Mouse (Mus musculus): ENCODE results near the gene Tbc1d10b. TPM values are rescaled to one million over a fixed set of nuclear protein-coding genes. Genes with fewer than 3 reads are reported as not detected.
"Not testable (repeated sequence)": the region's sequence is repeated elsewhere in the genome, so short reads cannot be mapped to it uniquely, and the experiment has no call there.

The Tbc1d10b gene
- polyA plus RNA-seq, 1 experiment from 2014 or later: 8.6 TPM

DNA sequence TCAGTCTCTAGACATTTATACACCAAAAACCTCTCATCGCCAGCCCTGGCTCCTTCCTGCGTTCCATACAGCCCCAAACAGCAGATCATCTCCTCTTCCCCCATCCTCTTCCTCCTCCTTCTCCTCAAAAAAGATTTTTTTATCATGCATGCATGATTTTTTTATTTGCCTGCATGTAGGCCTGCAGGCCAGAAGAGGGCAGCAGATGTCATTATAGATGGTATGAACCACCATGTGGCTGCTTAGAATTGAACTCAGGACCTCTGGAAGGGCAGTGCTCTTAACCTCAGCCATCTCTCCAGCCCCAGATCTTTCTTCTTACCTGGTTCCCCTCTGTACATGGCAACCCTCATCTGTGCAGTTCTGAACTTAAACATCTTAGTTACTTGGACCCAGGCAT, 44.1 kb upstream of the Tbc1d10b start:
- H3K4me3 ChIP-seq (ENCODE audit: low read depth, low read length): no peak overlapping the region
- DNase-seq: no peak
- WGBS (ENCODE audit: insufficient replicate concordance): 69% methylated on average over 2 of the region's 2 CpGs

DNA sequence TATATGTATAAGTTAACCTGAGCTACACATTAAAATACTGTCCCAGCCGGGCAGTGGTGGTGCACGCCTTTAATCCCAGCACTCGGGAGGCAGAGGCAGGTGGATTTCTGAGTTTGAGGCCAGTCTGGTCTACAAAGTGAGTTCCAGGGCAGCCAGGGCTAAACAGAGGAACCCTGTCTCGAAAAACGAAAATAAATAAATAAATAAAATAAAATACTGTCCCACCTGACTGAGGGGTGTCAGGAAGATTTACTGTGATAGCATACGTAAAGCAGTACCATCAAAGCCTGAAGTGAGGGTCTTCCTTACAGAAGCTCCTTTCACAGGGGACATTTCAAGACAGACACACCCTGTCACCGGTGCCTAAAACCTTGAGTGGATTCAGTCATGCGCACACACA, 42.2 kb upstream of the Tbc1d10b start:
- not testable (repeated sequence) for H3K27me3 ChIP-seq (ENCODE audit: insufficient read depth, low read length); DNase-seq

More for the DNA sequence above, 44.1 kb upstream of the Tbc1d10b start:
- Histone ChIP-seq H3K36me3 (replicated peaks; ENCODE audit: insufficient read depth, low read length) (peaks cover 15% of the 10 kb centered on the region), H3K27me3 (ENCODE audit: insufficient read depth, low read length) (no peaks in the 10 kb centered on the region), H3K9me3 (ENCODE audit: low read length) (no peaks in the 10 kb centered on the region), H3K4me2 (ENCODE audit: low read depth, low read length) (no peak overlapping the region), H3K9ac (replicated peaks) (no peak overlapping the region), H3K4me1 (ENCODE audit: insufficient read depth) (peaks cover 29% of the 10 kb centered on the region), H3K27ac (ENCODE audit: low read depth) (peak overlapping the region; percentile 30; the same call in 1 of the 2 replicates)
- TF ChIP-seq EP300 (IDR thresholded peaks at IDR 0.05; ENCODE audit: low read depth) (no peak), CTCF (IDR thresholded peaks at IDR 0.05; ENCODE audit: low read depth) (peak; percentile 76)
- no peak for ATAC-seq

DNA sequence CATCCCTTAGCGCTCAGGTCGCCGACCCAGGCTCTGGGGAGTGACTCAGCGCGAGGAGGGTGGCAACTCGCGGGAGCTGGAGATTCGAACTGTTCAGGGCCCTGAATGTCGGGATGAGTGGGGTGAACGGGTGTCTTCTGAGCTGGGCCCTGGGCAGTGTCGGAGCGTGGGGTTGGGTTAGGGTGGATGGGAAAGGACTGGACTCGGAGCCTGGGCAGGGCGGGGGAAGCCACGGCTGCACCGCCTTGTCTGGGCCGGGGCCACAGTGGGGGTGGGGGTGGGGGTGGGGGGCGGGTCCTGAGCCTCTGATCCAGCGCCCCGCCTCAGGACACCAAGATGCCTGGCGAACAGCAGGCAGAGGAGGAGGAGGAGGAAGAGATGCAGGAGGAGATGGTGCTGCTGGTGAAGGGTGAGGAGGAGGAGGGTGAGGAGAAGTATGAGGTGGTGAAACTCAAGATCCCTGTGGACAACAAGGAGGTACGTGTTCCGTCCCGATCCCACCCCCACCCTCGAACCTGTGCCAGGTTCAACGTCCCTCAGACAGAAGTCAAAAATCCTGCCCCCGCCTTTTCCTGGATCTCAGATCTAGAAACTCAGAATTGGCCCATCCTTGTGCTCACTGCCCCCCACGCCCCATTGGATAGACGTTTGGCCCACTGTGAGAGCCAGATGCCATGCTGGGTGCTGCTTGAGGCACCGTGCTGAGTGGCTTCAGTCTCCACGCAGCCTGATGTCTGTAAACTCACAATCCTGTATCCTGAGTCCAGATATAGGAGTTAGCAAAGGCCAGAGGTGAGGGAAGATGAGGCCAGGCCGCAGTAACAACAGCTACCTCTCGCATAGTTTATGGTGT, 36.6 kb upstream of the Tbc1d10b start:
- Histone ChIP-seq H3K27ac (ENCODE audit: low read depth) (peak overlapping the region; percentile 96), H3K9ac (replicated peaks) (peak overlapping the region; percentile 94), H3K9me3 (ENCODE audit: low read length) (no peaks in the 10 kb centered on the region), H3K4me2 (ENCODE audit: low read depth, low read length) (peak overlapping the region; percentile 99), H3K4me1 (ENCODE audit: insufficient read depth) (peaks cover 21% of the 10 kb centered on the region), H3K27me3 (ENCODE audit: insufficient read depth, low read length) (no peaks in the 10 kb centered on the region), H3K36me3 (replicated peaks; ENCODE audit: insufficient read depth, low read length) (peaks cover 6% of the 10 kb centered on the region), H3K4me3 (ENCODE audit: low read depth, low read length) (peak overlapping the region; percentile 88)
- ATAC-seq (peak; percentile 70), DNase-seq (no peak)
- 13% methylated on average over 31 of the region's 33 CpGs for WGBS (ENCODE audit: insufficient replicate concordance)
- no peak for TF ChIP-seq EP300 (IDR thresholded peaks at IDR 0.05; ENCODE audit: low read depth)
- no peak for TF ChIP-seq CTCF (IDR thresholded peaks at IDR 0.05; ENCODE audit: low read depth)

More for the DNA sequence above, 42.2 kb upstream of the Tbc1d10b start:
- ATAC-seq; H3K27ac ChIP-seq (ENCODE audit: low read depth); H3K4me3 ChIP-seq (ENCODE audit: low read depth, low read length); H3K36me3 ChIP-seq (replicated peaks; ENCODE audit: insufficient read depth, low read length); H3K9ac ChIP-seq (replicated peaks); H3K4me2 ChIP-seq (ENCODE audit: low read depth, low read length); H3K9me3 ChIP-seq (ENCODE audit: low read length): not testable (repeated sequence)
- peaks cover 28% of the 10 kb centered on the region for H3K4me1 ChIP-seq (ENCODE audit: insufficient read depth)
- WGBS (ENCODE audit: insufficient replicate concordance): 82% methylated on average over 8 of the region's 8 CpGs

DNA sequence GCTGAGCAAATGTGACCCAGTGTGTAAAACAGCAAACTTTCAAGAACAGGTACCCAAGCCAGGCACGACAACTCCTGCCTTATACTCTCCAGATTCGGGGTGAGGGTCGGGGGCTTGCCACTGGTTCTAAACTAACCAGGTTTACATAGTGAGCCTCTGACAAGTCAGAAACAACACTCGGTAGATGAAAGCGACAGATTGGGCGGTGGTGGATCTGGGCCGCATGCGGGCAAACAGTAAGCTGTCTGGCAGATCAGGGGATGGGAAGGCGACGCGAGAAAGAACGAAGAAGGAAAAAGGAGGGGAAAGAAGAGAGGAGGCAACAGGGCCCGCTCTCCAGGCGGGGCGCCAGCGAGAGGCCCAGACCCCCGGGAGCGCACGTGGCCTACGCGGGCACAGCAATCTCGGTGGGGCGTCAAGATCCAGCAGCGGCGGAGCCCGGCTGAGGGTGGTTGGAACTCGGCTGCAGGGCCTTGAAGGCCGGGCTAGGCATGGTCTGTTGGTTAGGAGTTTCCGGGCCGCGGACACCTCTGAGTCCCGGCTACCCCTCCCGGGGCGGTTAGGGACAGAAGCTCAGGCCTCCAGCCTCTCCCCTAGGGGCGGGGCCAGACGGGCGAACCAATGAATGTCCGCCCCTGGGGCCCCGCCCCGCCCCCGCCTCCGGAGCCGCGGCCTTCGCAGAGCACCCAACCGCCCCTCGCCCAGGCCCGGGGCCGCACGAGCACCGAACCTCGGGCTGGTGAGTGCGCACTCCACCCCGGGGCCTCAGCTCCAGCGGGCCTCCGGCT, 35.8 kb upstream of the Tbc1d10b start, which contains the start of gene Zfp771:
Zfp771 (plus strand) TSS at position 405 of the 788 bp plus-strand sequence.
- ATAC-seq (peak; percentile 97), DNase-seq (peak; percentile 96)
- peak within 1 kb of the TSS; percentile 99 for H3K4me2 ChIP-seq (ENCODE audit: low read depth, low read length)
- no peaks in the 10 kb centered on the region; the same call in 1 of the 2 replicates for H3K36me3 ChIP-seq (replicated peaks; ENCODE audit: insufficient read depth, low read length)
- peak within 1 kb of the TSS; percentile 96 for H3K27ac ChIP-seq (ENCODE audit: low read depth)
- no peaks in the 10 kb centered on the region for H3K27me3 ChIP-seq (ENCODE audit: insufficient read depth, low read length)
- peak; percentile 25; the same call in 1 of the 2 replicates for TF ChIP-seq CTCF (IDR thresholded peaks at IDR 0.05; ENCODE audit: low read depth)
- no peak for TF ChIP-seq EP300 (IDR thresholded peaks at IDR 0.05; ENCODE audit: low read depth)
- WGBS (ENCODE audit: insufficient replicate concordance): 2% methylated on average over 47 of the region's 56 CpGs
- peak within 1 kb of the TSS; percentile 88 for H3K4me3 ChIP-seq (ENCODE audit: low read depth, low read length)
- no peaks in the 10 kb centered on the region for H3K9me3 ChIP-seq (ENCODE audit: low read length)
- H3K4me1 ChIP-seq (ENCODE audit: insufficient read depth): peaks cover 21% of the 10 kb centered on the region
- peak within 1 kb of the TSS; percentile 94 for H3K9ac ChIP-seq (replicated peaks)

DNA sequence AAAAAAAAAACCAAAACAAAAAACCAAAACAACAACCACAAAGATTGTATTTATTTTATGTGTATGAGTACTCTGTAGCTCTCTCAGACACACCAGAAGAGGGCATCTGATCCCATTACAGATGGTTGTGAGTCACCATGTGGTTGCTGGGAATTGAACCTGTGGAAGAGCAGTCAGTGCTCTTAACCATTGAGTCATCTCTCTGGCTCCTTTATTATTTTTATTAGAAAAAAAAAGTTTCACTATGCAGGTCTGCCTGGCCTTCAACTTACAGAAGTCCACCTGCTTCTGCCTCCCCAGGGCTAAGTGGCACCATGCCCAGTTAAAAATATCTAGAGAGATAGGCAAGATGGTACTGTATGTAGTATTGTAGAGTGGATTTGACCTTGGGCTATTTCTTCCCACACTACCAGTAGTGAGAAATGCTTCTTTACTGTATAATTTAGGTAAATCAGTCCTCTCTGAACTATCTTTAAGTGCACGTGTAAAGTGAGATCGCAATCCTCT, 35.1 kb upstream of the Tbc1d10b start:
- Histone ChIP-seq H3K36me3 (replicated peaks; ENCODE audit: insufficient read depth, low read length) (no peaks in the 10 kb centered on the region; the same call in 1 of the 2 replicates), H3K4me1 (ENCODE audit: insufficient read depth) (peaks cover 21% of the 10 kb centered on the region), H3K4me3 (ENCODE audit: low read depth, low read length) (peak overlapping the region; percentile 88), H3K27me3 (ENCODE audit: insufficient read depth, low read length) (no peaks in the 10 kb centered on the region), H3K9me3 (ENCODE audit: low read length) (no peaks in the 10 kb centered on the region), H3K4me2 (ENCODE audit: low read depth, low read length) (peak overlapping the region; percentile 99), H3K9ac (replicated peaks) (peak overlapping the region; percentile 94), H3K27ac (ENCODE audit: low read depth) (peak overlapping the region; percentile 96)
- TF ChIP-seq CTCF (IDR thresholded peaks at IDR 0.05; ENCODE audit: low read depth) (no peak), EP300 (IDR thresholded peaks at IDR 0.05; ENCODE audit: low read depth) (no peak)
- ATAC-seq (no peak), DNase-seq (no peak)
- 39% methylated on average over 2 of the region's 2 CpGs for WGBS (ENCODE audit: insufficient replicate concordance)

DNA sequence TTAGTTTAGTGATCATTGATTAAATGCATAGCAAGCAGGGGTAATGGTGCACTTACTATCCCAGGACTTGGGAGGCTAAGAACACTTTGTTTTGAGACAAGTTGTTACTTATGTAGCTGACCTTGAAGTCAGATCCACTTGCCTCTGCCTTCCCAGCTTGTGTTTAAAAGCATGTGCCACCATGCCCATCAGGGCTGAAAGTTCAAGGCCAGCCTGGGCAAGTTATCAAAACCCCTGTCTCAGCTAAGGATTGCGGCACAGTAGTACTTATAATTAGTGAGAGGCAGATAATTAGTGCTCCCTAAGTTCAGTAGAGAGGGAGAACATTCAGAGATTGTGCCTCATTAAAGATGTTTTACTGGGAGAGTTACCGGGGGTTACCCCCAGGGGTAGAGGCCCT, 26.5 kb upstream of the Tbc1d10b start:
- Histone ChIP-seq H3K4me2 (ENCODE audit: low read depth, low read length) (no peak overlapping the region), H3K9ac (replicated peaks) (no peak overlapping the region), H3K27me3 (ENCODE audit: insufficient read depth, low read length) (no peaks in the 10 kb centered on the region), H3K27ac (ENCODE audit: low read depth) (no peak overlapping the region), H3K36me3 (replicated peaks; ENCODE audit: insufficient read depth, low read length) (peaks cover 18% of the 10 kb centered on the region), H3K9me3 (ENCODE audit: low read length) (no peaks in the 10 kb centered on the region), H3K4me1 (ENCODE audit: insufficient read depth) (peaks cover 16% of the 10 kb centered on the region), H3K4me3 (ENCODE audit: low read depth, low read length) (no peak overlapping the region)
- 95% methylated on average over 2 of the region's 2 CpGs for WGBS (ENCODE audit: insufficient replicate concordance)
- ATAC-seq: no peak
- TF ChIP-seq CTCF (IDR thresholded peaks at IDR 0.05; ENCODE audit: low read depth) (no peak), EP300 (IDR thresholded peaks at IDR 0.05; ENCODE audit: low read depth) (no peak)
- DNase-seq: no peak
